In the genomic region with DNA sequence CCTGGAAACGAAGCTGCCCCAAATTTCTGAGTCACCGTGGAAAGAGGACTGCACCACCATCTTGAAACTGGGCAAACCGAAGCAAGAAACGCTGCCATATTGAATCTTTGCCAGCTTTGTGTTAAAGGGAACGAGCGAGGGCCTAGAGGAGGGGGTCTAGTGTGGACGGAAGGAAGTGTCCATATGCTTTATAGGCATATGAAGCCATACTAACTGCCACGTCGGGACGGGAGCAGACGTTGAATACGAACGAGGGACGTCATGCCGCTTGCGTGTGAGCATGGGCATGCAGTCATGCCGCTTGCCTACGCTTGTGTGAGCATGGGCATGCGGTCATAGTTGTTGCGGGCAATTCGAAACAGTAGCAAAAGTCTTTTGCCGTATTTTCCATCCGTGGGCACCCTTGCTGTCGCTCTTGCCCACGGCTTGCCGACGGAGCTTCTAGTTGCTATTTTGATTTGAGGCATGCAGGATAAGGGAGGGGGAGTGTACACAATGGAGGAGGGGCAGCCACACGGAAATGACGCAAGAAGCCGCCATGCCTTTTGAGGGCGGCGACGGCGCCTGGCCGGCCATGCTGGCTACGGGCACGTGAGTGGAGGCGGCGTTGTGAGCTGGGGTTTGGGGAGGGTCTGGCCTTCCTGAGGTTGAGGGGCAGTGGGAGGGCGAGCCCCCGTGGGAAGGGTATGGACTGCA, we compare ENCODE assay signal across 8 mouse cellular contexts. TPM values are rescaled to one million over a fixed set of nuclear protein-coding genes. Genes with fewer than 3 reads are reported as not detected.
DNase-seq lines count a peak whose midpoint lies in the region; ATAC-seq and TF ChIP-seq lines count a peak whose summit lies in the region.

No protein-coding gene starts in this region.

- under 1% methylated on average over 41 of the region's 41 CpGs for whole genome bisulfite sequencing in heart, embryonic 14.5 days
- WGBS in liver, embryonic 14.5 days (ENCODE audit: insufficient replicate concordance), result under 1% methylated on average over 41 of the region's 41 CpGs
- under 1% methylated on average over 41 of the region's 41 CpGs for WGBS in neural tube, embryonic 11.5 days
- under 1% methylated on average over 41 of the region's 41 CpGs for whole genome bisulfite sequencing in stomach, postnatal 0 days

- H3K4me3 ChIP-seq in heart, embryonic 14.5 days (ENCODE audit: control insufficient read depth in 1 of 2, insufficient read depth in 1 of 2, low read depth in 1 of 2, low read length in 2 of 2), result peak overlapping the region; percentile 70 to 76
- H3K4me3 ChIP-seq in liver, embryonic 14.5 days (ENCODE audit: insufficient read depth in 1 of 2, low read depth in 2 of 2, low read length in 2 of 2), result peak overlapping the region; percentile 80 to 90
- peak overlapping the region; percentile 85 for H3K4me3 ChIP-seq in neural tube, embryonic 11.5 days (ENCODE audit: low read depth, low read length)
- H3K4me3 ChIP-seq in stomach, postnatal 0 days (ENCODE audit: low read depth, low read length), result peak overlapping the region; percentile 81

- peak overlapping the region; percentile 91 for H3K9ac ChIP-seq in heart, embryonic 14.5 days (ENCODE audit: low read length)
- H3K9ac ChIP-seq in liver, embryonic 14.5 days (replicated peaks), result peak overlapping the region; percentile 80
- H3K9ac ChIP-seq in neural tube, embryonic 11.5 days (ENCODE audit: low read length), result peak overlapping the region; percentile 83
- peak overlapping the region; percentile 88 for H3K9ac ChIP-seq in stomach, postnatal 0 days (ENCODE audit: low read length)

- peaks cover 21 to 33% of the 10 kb centered on the region in 2 experiments for H3K4me1 ChIP-seq in heart, embryonic 14.5 days (ENCODE audit: control insufficient read depth in 2 of 2, insufficient read depth in 2 of 2, low read length in 2 of 2)
- peaks cover 20 to 22% of the 10 kb centered on the region in 2 experiments for H3K4me1 ChIP-seq in liver, embryonic 14.5 days (replicated peaks; ENCODE audit: control insufficient read depth in 2 of 2, insufficient read depth in 2 of 2, low read length in 1 of 2)
- H3K4me1 ChIP-seq in neural tube, embryonic 11.5 days (ENCODE audit: control insufficient read depth, insufficient read depth, low read length), result peaks cover 20% of the 10 kb centered on the region
- H3K4me1 ChIP-seq in stomach, postnatal 0 days (replicated peaks; ENCODE audit: control insufficient read depth, insufficient read depth), result peaks cover 12% of the 10 kb centered on the region

- H3K27me3 ChIP-seq in heart, embryonic 14.5 days (ENCODE audit: control insufficient read depth, insufficient read depth, low read length), result no peaks in the 10 kb centered on the region
- no peaks in the 10 kb centered on the region for H3K27me3 ChIP-seq in liver, embryonic 14.5 days (ENCODE audit: control insufficient read depth, insufficient read depth, low read length)
- H3K27me3 ChIP-seq in neural tube, embryonic 11.5 days (ENCODE audit: control insufficient read depth, insufficient read depth, low read length), result no peaks in the 10 kb centered on the region
- H3K27me3 ChIP-seq in stomach, postnatal 0 days (ENCODE audit: control insufficient read depth, insufficient read depth, low read length), result no peaks in the 10 kb centered on the region

- ATAC-seq in heart, embryonic 14.5 days (ENCODE audit: insufficient number of reproducible peaks, insufficient read depth, low FRiP score, low read depth), result peak; percentile 60
- peak; percentile 57 for ATAC-seq in liver, embryonic 14.5 days (ENCODE audit: insufficient read depth)
- ATAC-seq in neural tube, embryonic 11.5 days (ENCODE audit: insufficient read depth, low FRiP score, low TSS enrichment), result peak; percentile 72
- ATAC-seq in stomach, postnatal 0 days (ENCODE audit: low FRiP score, low TSS enrichment), result peak; percentile 57

- 0 out of 2 replicates have a peak, but pooled peaks have one; percentile 0 for TF ChIP-seq EP300 in liver, embryonic 14.5 days (IDR thresholded peaks at IDR 0.05; ENCODE audit: low read depth)
- no peak for TF ChIP-seq EP300 in stomach, postnatal 0 days (optimal IDR thresholded peaks at IDR 0.05)

- no peak; the same call in 1 of the 2 replicates for TF ChIP-seq CTCF in liver, embryonic 14.5 days (IDR thresholded peaks at IDR 0.05; ENCODE audit: low read depth)
- no peak for TF ChIP-seq CTCF in stomach, postnatal 0 days (IDR thresholded peaks at IDR 0.05; ENCODE audit: low read depth)

- peak overlapping the region; percentile 86 for H3K4me2 ChIP-seq in heart, embryonic 14.5 days (ENCODE audit: low read length)
- H3K4me2 ChIP-seq in liver, embryonic 14.5 days (ENCODE audit: low read depth), result peak overlapping the region; percentile 97
- peak overlapping the region; percentile 91 for H3K4me2 ChIP-seq in neural tube, embryonic 11.5 days (ENCODE audit: low read depth)
- H3K4me2 ChIP-seq in stomach, postnatal 0 days (replicated peaks; ENCODE audit: low read depth), result peak overlapping the region; percentile 83

- peaks cover 49% of the 10 kb centered on the region for H3K36me3 ChIP-seq in heart, embryonic 14.5 days (ENCODE audit: control insufficient read depth, insufficient read depth, low read length)
- peaks cover 7% of the 10 kb centered on the region; the same call in 1 of the 2 replicates for H3K36me3 ChIP-seq in liver, embryonic 14.5 days (replicated peaks; ENCODE audit: control insufficient read depth, insufficient read depth, low read depth)
- H3K36me3 ChIP-seq in neural tube, embryonic 11.5 days (ENCODE audit: control insufficient read depth, insufficient read depth, low read length), result peaks cover 6% of the 10 kb centered on the region
- peaks cover 15% of the 10 kb centered on the region for H3K36me3 ChIP-seq in stomach, postnatal 0 days (ENCODE audit: control insufficient read depth, insufficient read depth, low read length)

- peak overlapping the region; percentile 94 to 98 for H3K27ac ChIP-seq in heart, embryonic 14.5 days (replicated peaks in 1 of 2; ENCODE audit: control insufficient read depth in 1 of 2, insufficient read depth in 1 of 2, low read depth in 2 of 2, low read length in 2 of 2)
- peak overlapping the region; percentile 88 for H3K27ac ChIP-seq in liver, embryonic 14.5 days
- peak overlapping the region; percentile 68 for H3K27ac ChIP-seq in neural tube, embryonic 11.5 days (ENCODE audit: low read depth, low read length)
- H3K27ac ChIP-seq in stomach, postnatal 0 days (replicated peaks), result peak overlapping the region; percentile 98

- no peaks in the 10 kb centered on the region for H3K9me3 ChIP-seq in heart, embryonic 14.5 days (ENCODE audit: control insufficient read depth, low read length)
- H3K9me3 ChIP-seq in liver, embryonic 14.5 days (ENCODE audit: control insufficient read depth, low read length), result no peaks in the 10 kb centered on the region
- H3K9me3 ChIP-seq in neural tube, embryonic 11.5 days (ENCODE audit: control insufficient read depth, low read length), result no peaks in the 10 kb centered on the region
- no peaks in the 10 kb centered on the region for H3K9me3 ChIP-seq in stomach, postnatal 0 days (ENCODE audit: control insufficient read depth, low read length)

- DNase-seq in CD4-positive, CD25-positive, alpha-beta regulatory T cell, adult 2 months (ENCODE audit: low read depth, low spot score), result peak; percentile 95
- DNase-seq in c-Kit-negative CD71-positive TER-119-positive erythroid progenitor cells, embryonic 14.5 days (ENCODE audit: low read depth, low spot score), result peak; percentile 79
- peak; percentile 81 for DNase-seq in fibroblast of lung, adult 2 months (ENCODE audit: low read depth)
- DNase-seq in kidney, postnatal 14 days, result peak; percentile 95
- peak; percentile 82 to 87 (median 83) for DNase-seq in liver, embryonic 14.5 days (ENCODE audit: low read depth in 3 of 3, low spot score in 3 of 3)
- peak; percentile 93 for DNase-seq in neural tube, embryonic 11.5 days (ENCODE audit: low spot score)
- peak; percentile 92 for DNase-seq in stomach, postnatal 0 days (ENCODE audit: low spot score)

RNA-seq across cellular contexts. Expression of gene Tbc1d17, which starts 0.7 kb away (rescaled TPM):
- polyA plus RNA-seq in heart, embryonic 14.5 days (2014; fragmentation: Nextera tagmentation; extraction: Ambion mirVana), result 44.5 and 53.5 TPM in 2 replicates
- polyA plus RNA-seq in liver, embryonic 14.5 days (2012; rRNA removed), result 12.9 and 16.2 TPM in 2 replicates
- polyA plus RNA-seq in liver, embryonic 14.5 days (2014; fragmentation: Nextera tagmentation; extraction: Ambion mirVana), result 18.3 and 20.2 TPM in 2 replicates
- polyA plus RNA-seq in neural tube, embryonic 11.5 days (2014; fragmentation: Nextera tagmentation; extraction: Ambion mirVana), result 69.3 and 93.0 TPM in 2 replicates
- polyA plus RNA-seq in stomach, postnatal 0 days (2015; fragmentation: Nextera tagmentation; extraction: Ambion mirVana), result 45.4 and 48.0 TPM in 2 replicates

RNA-seq across cellular contexts. Expression of gene Akt1s1, which starts 0.8 kb away (rescaled TPM):
- polyA plus RNA-seq in heart, embryonic 14.5 days (2014; fragmentation: Nextera tagmentation; extraction: Ambion mirVana), result 33.4 and 61.6 TPM in 2 replicates
- 25.8 and 36.4 TPM in 2 replicates for polyA plus RNA-seq in liver, embryonic 14.5 days (2012; rRNA removed)
- 10.0 and 10.6 TPM in 2 replicates for polyA plus RNA-seq in liver, embryonic 14.5 days (2014; fragmentation: Nextera tagmentation; extraction: Ambion mirVana)
- polyA plus RNA-seq in neural tube, embryonic 11.5 days (2014; fragmentation: Nextera tagmentation; extraction: Ambion mirVana), result 37.2 and 49.3 TPM in 2 replicates
- 70.8 and 75.2 TPM in 2 replicates for polyA plus RNA-seq in stomach, postnatal 0 days (2015; fragmentation: Nextera tagmentation; extraction: Ambion mirVana)

RNA-seq across cellular contexts. Expression of gene Pnkp, which starts 7.4 kb away (rescaled TPM):
- polyA plus RNA-seq in heart, embryonic 14.5 days (2014; fragmentation: Nextera tagmentation; extraction: Ambion mirVana), result 19.4 and 22.7 TPM in 2 replicates
- polyA plus RNA-seq in liver, embryonic 14.5 days (2012; rRNA removed), result 12.7 and 14.3 TPM in 2 replicates
- polyA plus RNA-seq in liver, embryonic 14.5 days (2014; fragmentation: Nextera tagmentation; extraction: Ambion mirVana), result 15.6 and 17.0 TPM in 2 replicates
- 30.2 and 30.6 TPM in 2 replicates for polyA plus RNA-seq in neural tube, embryonic 11.5 days (2014; fragmentation: Nextera tagmentation; extraction: Ambion mirVana)
- 23.5 and 25.7 TPM in 2 replicates for polyA plus RNA-seq in stomach, postnatal 0 days (2015; fragmentation: Nextera tagmentation; extraction: Ambion mirVana)

RNA-seq across cellular contexts. Expression of gene Ptov1, which starts 20.0 kb away (rescaled TPM):
- 279 and 310 TPM in 2 replicates for polyA plus RNA-seq in heart, embryonic 14.5 days (2014; fragmentation: Nextera tagmentation; extraction: Ambion mirVana)
- 47.3 and 54.1 TPM in 2 replicates for polyA plus RNA-seq in liver, embryonic 14.5 days (2012; rRNA removed)
- polyA plus RNA-seq in liver, embryonic 14.5 days (2014; fragmentation: Nextera tagmentation; extraction: Ambion mirVana), result 35.0 and 42.1 TPM in 2 replicates
- polyA plus RNA-seq in neural tube, embryonic 11.5 days (2014; fragmentation: Nextera tagmentation; extraction: Ambion mirVana), result 418 and 419 TPM in 2 replicates
- polyA plus RNA-seq in stomach, postnatal 0 days (2015; fragmentation: Nextera tagmentation; extraction: Ambion mirVana), result 159 and 179 TPM in 2 replicates

RNA-seq across cellular contexts. Expression of gene Atf5, which starts 33.1 kb away (rescaled TPM):
- 1.8 and 1.9 TPM in 2 replicates for polyA plus RNA-seq in heart, embryonic 14.5 days (2014; fragmentation: Nextera tagmentation; extraction: Ambion mirVana)
- 33.8 and 36.4 TPM in 2 replicates for polyA plus RNA-seq in liver, embryonic 14.5 days (2012; rRNA removed)
- polyA plus RNA-seq in liver, embryonic 14.5 days (2014; fragmentation: Nextera tagmentation; extraction: Ambion mirVana), result 2.5 TPM in 2 replicates
- 2.1 and 3.1 TPM in 2 replicates for polyA plus RNA-seq in neural tube, embryonic 11.5 days (2014; fragmentation: Nextera tagmentation; extraction: Ambion mirVana)
- polyA plus RNA-seq in stomach, postnatal 0 days (2015; fragmentation: Nextera tagmentation; extraction: Ambion mirVana), result 7.3 and 7.7 TPM in 2 replicates

Comparison
In these comparisons a context has a peak if more than half of its experiments do, and no peak if none do; other contexts are left out.
1. Peak in every context shown above with its lines: DNase-seq, ATAC-seq, H3K4me3 ChIP-seq and H3K27ac ChIP-seq.